Mouse (Mus musculus) hindbrain, embryonic 15.5 days (tissue): ENCODE results near the gene Fgfr2. TPM values are rescaled to one million over a fixed set of nuclear protein-coding genes. Genes with fewer than 3 reads are reported as not detected.
"Not testable (repeated sequence)": the region's sequence is repeated elsewhere in the genome, so short reads cannot be mapped to it uniquely, and the experiment has no call there.

Experiments
- ATAC-seq: fragments of 200-750 bp; cut with Nextera tagmentation; 2 replicates; pipeline ENCODE4 v1.8.0; 2017; ENCODE audit warnings: low read depth, moderate number of reproducible peaks, moderate TSS enrichment; ENCODE audit not compliant: low FRiP score
- H3K27ac ChIP-seq: fragments of 300-500 bp; sonication (generic); replicated peaks from 2 replicates; pipeline ENCODE4 v1.5.1; 2015; ENCODE audit warnings: mild to moderate bottlenecking, inconsistent platforms
- H3K27me3 ChIP-seq: fragments of 300-500 bp; sonication (generic); 2 replicates; pipeline ENCODE4 v1.6.1; 2015; ENCODE audit warnings: control low read depth, inconsistent platforms
- H3K36me3 ChIP-seq: fragments of 300-500 bp; sonication (generic); 2 replicates; pipeline ENCODE4 v1.6.1; 2015; ENCODE audit warnings: control low read depth, inconsistent platforms
- H3K4me1 ChIP-seq: fragments of 300-500 bp; sonication (generic); replicated peaks from 2 replicates; pipeline ENCODE4 v1.6.1; 2015; ENCODE audit warnings: control low read depth, inconsistent platforms
- H3K4me2 ChIP-seq: fragments of 300-500 bp; sonication (generic); 2 replicates; pipeline ENCODE4 v1.6.1; 2015; ENCODE audit warnings: moderate library complexity, mild to moderate bottlenecking, inconsistent platforms
- H3K4me3 ChIP-seq: fragments of 300-500 bp; sonication (generic); 2 replicates; pipeline ENCODE4 v1.5.1; 2015; ENCODE audit warnings: mild to moderate bottlenecking, inconsistent platforms
- H3K9ac ChIP-seq: fragments of 300-500 bp; sonication (generic); 2 replicates; pipeline ENCODE4 v1.6.1; 2015; ENCODE audit warnings: inconsistent platforms
- H3K9me3 ChIP-seq: fragments of 300-500 bp; sonication (generic); 2 replicates; pipeline ENCODE4 v1.6.1; 2016; ENCODE audit warnings: control low read depth, inconsistent platforms
- WGBS: fragments of 180-500 bp; shearing (Covaris S2); methylation state at CpG from one replicate; pipeline ENCODE4 v1.1.7; 2015; 5-methylcytosine and 5-hydroxymethylcytosine counted together
- polyA plus RNA-seq: library from polyadenylated mRNA; unstranded; fragments of >200 nt; fragmentation: Nextera tagmentation; extraction: Ambion mirVana; gene quantifications from 2 replicates; pipeline ENCODE4 v1.2.1, GENCODE M21; 2015

Gene Fgfr2
- polyA plus RNA-seq, 1 experiment from 2014 or later, result 28.5 TPM

DNA sequence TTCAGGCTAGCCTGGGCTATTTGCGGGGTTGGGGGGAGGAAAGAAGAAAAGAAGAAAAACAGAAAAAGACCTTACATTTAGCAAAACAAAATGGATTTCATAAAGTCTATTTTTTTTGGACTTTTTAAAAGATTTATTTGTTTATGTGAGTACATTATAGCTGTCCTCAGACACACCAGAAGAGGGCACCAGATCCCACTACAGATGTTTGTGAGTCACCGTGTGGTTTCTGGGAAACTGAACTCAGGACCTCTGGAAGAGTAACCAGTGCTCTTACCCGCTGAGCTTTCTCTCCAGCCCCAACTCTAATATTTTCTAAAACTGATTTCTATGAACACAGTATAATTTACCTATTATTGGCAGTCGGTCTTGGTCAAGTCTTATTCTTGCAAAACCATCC, 2588.0 kb downstream of the Fgfr2 start:
- ATAC-seq, result no peak
- H3K4me2 ChIP-seq, result no peak overlapping the region
- no peaks in the 10 kb centered on the region for H3K9me3 ChIP-seq
- H3K4me1 ChIP-seq, result 0 out of 2 replicates have a peak, but pooled peaks cover 6% of the 10 kb centered on the region
- 87% methylated on average over 4 of the region's 4 CpGs for WGBS
- H3K27ac ChIP-seq, result no peak overlapping the region
- no peak overlapping the region for H3K9ac ChIP-seq
- H3K4me3 ChIP-seq, result no peak overlapping the region
- peaks cover 43% of the 10 kb centered on the region for H3K36me3 ChIP-seq
- H3K27me3 ChIP-seq, result no peaks in the 10 kb centered on the region

DNA sequence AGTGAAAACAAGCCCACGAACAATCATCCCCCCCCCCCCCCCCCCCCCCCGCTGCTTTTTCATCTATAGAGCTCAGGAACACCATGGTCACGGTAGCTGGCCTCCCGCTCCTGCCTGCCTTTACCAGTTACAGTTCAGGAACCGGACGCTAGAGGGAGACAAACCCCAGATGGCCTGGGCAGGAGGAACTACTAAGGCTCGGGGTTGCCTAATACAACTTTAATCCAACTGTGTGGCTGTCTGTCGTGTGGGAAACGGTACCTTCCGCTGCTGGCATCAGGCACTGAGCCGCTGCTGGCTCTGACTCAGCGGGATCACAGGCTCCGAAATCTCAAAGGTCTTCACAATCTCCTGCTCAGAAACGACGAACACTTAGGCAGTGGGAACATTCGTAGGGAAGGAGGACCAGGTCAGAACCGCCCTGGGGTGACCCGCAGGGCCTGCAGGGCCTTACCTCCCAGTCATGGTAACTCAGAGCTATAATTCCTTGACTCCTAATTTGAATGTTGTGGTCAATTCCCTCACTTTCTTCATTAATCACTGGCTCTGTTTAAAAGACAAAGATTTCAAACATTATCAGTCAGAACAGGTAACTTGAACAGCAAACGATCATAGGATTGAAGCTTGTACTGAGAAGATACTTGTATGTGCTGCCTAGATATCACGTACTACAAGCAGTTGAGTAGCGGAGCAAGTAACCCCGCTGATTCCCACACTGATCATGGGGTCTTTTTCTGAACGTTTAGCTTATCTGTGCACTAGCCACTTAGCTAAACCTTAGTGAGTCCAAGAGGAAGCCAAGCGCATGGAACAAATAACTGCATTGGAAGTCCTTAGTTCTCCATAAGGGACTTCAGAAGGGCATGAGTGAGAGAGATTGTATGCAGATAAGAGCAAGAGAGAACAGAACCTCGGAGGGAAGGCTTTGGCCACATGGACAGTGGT, 2589.6 kb downstream of the Fgfr2 start:
- no peak overlapping the region for H3K4me3 ChIP-seq
- peaks cover 33% of the 10 kb centered on the region for H3K36me3 ChIP-seq
- no peaks in the 10 kb centered on the region for H3K27me3 ChIP-seq
- H3K9me3 ChIP-seq, result no peaks in the 10 kb centered on the region
- H3K9ac ChIP-seq, result no peak overlapping the region
- H3K27ac ChIP-seq, result no peak overlapping the region
- peak; percentile 79 for ATAC-seq
- WGBS, result 45% methylated on average over 25 of the region's 25 CpGs
- 0 out of 2 replicates have a peak, but pooled peaks cover 6% of the 10 kb centered on the region for H3K4me1 ChIP-seq
- no peak overlapping the region for H3K4me2 ChIP-seq

DNA sequence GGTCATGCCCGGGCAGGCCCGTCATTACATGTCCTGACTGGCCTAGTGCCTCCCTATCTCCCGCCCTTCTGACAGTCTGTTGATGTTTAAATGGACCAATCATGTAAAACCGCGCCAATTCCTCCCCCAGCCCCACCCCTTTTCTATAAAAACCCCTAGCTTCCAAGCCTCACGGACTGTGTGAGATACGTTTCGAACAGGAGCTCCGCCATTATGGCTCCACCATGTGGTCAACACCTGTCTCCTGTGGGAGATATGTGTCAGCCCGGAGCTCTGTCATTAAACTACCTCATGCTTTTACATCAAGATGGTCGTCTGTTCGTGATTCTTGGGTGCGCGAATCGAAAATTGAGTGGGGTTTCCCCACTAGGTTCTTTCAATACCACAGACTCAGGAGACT, 2592.0 kb downstream of the Fgfr2 start:
- H3K9me3 ChIP-seq, H3K4me3 ChIP-seq, H3K4me2 ChIP-seq, H3K9ac ChIP-seq, H3K4me1 ChIP-seq, H3K27me3 ChIP-seq, H3K27ac ChIP-seq, ATAC-seq: not testable (repeated sequence)
- H3K36me3 ChIP-seq, result peaks cover 15% of the 10 kb centered on the region; the same call in 1 of the 2 replicates
- WGBS, result 96% methylated on average over 15 of the region's 15 CpGs

DNA sequence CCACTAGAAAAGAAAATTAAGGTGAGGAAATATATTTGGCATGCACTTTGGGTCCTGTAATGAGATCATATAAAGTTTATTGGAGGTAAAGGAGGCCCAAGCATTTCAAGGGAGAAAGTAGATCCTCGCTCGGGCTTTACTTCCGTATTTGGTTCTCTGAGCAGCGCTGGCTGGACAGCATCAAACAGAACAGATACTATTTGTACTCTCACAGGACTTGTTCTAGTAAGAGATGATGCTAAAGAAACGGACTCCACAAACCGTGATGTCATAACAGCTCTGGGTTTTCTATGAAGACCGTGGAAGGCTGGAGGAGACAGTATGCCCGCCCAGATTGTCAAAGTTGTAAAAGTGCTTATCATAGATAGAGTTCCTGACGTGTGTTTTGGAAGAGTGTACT, 2595.8 kb downstream of the Fgfr2 start:
- no peak overlapping the region for H3K4me3 ChIP-seq
- no peaks in the 10 kb centered on the region for H3K9me3 ChIP-seq
- H3K36me3 ChIP-seq, result no peaks in the 10 kb centered on the region
- WGBS, result 88% methylated on average over 9 of the region's 9 CpGs
- ATAC-seq, result no peak
- no peak overlapping the region for H3K4me2 ChIP-seq
- H3K27me3 ChIP-seq, result no peaks in the 10 kb centered on the region
- H3K9ac ChIP-seq, result no peak overlapping the region
- no peaks in the 10 kb centered on the region for H3K4me1 ChIP-seq
- no peak overlapping the region for H3K27ac ChIP-seq

DNA sequence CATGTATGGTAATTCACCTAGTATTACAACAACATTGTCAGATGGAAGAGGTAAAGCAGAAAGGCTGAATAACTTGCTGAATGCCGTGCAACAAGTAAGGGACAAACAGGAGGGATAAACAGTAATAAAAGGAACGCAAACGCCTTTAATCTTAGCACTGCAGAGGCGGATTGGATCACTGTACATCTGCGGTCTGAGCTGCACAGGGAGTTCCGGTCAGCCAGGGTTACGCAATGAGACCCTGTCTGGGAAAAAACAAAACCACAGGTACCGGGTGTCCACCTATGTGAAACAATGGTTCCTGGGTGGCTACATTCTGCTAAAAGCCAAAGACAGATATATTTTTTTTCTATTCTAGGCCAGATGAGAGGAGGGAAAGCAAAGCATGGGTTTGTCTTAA, 2599.7 kb downstream of the Fgfr2 start:
- Histone ChIP-seq H3K4me1 (peaks cover 9% of the 10 kb centered on the region), H3K9me3 (no peaks in the 10 kb centered on the region), H3K9ac (no peak overlapping the region), H3K27me3 (no peaks in the 10 kb centered on the region), H3K36me3 (no peaks in the 10 kb centered on the region), H3K27ac (no peak overlapping the region), H3K4me3 (no peak overlapping the region), H3K4me2 (no peak overlapping the region)
- 93% methylated on average over 8 of the region's 8 CpGs for WGBS
- no peak for ATAC-seq

DNA sequence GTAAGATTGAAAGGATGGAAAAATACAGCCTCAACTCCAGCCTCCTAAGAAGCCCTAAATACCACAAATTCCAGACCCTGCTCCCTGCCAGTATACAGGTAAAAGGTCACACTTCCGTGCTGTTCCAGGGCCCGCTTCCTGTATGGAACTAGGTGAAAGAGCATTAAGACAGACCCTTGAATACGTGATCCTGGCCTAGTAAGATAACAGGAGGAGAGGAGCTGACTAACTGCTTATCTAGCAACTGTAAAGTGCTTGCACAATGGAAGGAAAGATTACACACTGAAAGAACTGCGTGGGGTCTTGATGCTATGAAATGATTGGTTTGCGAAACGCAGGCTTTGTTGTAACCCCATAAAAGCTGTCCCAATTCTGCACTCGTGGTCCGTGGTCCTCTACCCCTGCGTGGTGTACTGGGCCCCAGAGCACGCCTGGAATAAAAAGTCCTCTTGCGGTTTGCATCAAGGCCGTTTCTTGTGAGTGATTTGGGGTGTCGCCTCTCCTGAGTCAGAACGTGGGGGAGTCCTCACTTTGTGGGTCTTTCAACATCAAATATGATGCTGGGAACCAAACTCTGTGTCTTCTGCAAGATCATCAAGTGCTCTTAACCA, 2602.2 kb downstream of the Fgfr2 start:
- peaks cover 32% of the 10 kb centered on the region for H3K4me1 ChIP-seq
- H3K4me3 ChIP-seq, result no peak overlapping the region
- H3K9me3 ChIP-seq, result no peaks in the 10 kb centered on the region
- no peak overlapping the region for H3K9ac ChIP-seq
- peak overlapping the region; percentile 99; the same call in 1 of the 2 replicates for H3K27ac ChIP-seq
- H3K27me3 ChIP-seq, result no peaks in the 10 kb centered on the region
- WGBS, result 91% methylated on average over 14 of the region's 14 CpGs
- H3K4me2 ChIP-seq, result no peak overlapping the region
- no peaks in the 10 kb centered on the region for H3K36me3 ChIP-seq
- no peak for ATAC-seq

DNA sequence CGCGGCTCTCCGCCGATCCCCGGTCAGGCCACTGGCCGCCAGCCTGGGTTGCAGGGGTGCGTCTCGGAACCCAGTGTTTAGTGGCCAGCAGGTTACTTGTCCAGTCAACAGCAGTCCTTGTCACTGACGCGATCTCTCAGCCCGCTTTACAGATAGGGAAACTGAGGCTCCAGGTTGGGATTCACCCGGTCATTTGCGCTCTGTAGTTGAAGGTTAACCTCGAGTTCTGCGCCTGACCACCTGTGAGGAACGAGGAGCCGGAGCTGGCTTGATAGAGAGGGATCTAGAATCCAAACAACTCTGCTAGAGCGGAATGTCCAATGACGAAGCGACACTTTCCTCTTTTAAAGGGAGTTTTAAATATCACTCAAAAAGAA, 2603.1 kb downstream of the Fgfr2 start, which contains the start of gene Ate1:
Gene Ate1 (minus strand): TSS at position 321 of the 377 bp plus-strand sequence.
- no peaks in the 10 kb centered on the region for H3K27me3 ChIP-seq
- H3K9me3 ChIP-seq, result no peaks in the 10 kb centered on the region
- H3K27ac ChIP-seq, result peak within 1 kb of the TSS; percentile 99
- WGBS, result 17% methylated on average over 20 of the region's 20 CpGs
- H3K4me3 ChIP-seq, result peak within 1 kb of the TSS; percentile 99
- ATAC-seq, result no peak
- H3K36me3 ChIP-seq, result 0 out of 2 replicates have a peak, but pooled peaks cover 2% of the 10 kb centered on the region
- peak within 1 kb of the TSS; percentile 67 for H3K4me2 ChIP-seq
- H3K9ac ChIP-seq, result peak within 1 kb of the TSS; percentile 99
- H3K4me1 ChIP-seq, result peaks cover 33% of the 10 kb centered on the region

DNA sequence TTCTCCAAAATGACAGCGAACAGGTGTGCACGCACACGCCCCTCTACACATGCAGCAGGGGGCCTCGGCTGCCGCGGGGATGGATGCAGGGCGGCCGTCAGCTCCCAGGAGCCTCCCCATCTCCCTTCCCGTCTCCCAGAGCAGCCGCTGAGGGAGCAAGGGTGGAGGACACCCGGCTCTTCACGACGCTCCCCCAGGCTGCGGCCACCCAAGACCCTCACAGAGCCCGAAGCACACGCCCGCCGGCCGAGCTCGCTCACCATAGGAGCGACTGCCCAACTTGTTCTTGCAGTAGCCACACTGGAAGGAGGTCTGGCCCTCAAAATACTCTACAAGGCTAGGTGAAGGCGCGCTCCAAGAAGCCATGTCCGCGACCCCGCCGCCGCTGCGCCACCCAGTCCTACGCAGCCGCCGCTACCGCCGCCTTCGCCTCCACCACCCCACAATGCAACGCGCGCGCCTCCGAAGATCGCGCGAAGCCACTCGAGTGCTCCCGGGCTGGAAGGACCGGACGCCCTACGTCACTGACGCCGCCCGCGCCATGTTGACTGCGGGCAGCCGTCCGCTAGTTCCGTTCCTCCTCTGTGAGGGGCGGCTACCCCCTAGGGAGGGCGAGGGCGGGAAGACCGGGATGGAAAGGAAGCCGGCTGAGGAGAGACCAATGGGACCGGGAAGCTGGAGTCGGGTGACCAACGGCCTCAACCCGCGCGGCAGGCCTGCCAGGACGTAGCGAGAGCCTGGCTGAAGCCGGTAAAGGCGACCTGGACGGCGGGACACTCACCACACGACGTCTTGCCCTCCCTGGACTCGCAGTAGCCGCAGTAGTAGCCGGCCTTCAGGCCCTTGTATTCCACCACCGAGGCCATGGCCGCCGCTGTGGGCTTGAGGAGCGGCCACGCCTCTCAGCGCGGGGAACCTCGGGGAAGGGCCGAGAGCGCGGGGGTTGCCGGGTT, 2603.8 kb downstream of the Fgfr2 start:
- peak overlapping the region; percentile 67 for H3K4me2 ChIP-seq
- 0 out of 2 replicates have a peak, but pooled peaks cover 4% of the 10 kb centered on the region for H3K36me3 ChIP-seq
- H3K4me1 ChIP-seq, result peaks cover 33% of the 10 kb centered on the region
- peak; percentile 98 for ATAC-seq
- H3K9me3 ChIP-seq, result no peaks in the 10 kb centered on the region
- no peaks in the 10 kb centered on the region for H3K27me3 ChIP-seq
- H3K9ac ChIP-seq, result peak overlapping the region; percentile 99
- H3K27ac ChIP-seq, result peak overlapping the region; percentile 99
- peak overlapping the region; percentile 99 for H3K4me3 ChIP-seq
- WGBS, result under 1% methylated on average over 90 of the region's 90 CpGs

DNA sequence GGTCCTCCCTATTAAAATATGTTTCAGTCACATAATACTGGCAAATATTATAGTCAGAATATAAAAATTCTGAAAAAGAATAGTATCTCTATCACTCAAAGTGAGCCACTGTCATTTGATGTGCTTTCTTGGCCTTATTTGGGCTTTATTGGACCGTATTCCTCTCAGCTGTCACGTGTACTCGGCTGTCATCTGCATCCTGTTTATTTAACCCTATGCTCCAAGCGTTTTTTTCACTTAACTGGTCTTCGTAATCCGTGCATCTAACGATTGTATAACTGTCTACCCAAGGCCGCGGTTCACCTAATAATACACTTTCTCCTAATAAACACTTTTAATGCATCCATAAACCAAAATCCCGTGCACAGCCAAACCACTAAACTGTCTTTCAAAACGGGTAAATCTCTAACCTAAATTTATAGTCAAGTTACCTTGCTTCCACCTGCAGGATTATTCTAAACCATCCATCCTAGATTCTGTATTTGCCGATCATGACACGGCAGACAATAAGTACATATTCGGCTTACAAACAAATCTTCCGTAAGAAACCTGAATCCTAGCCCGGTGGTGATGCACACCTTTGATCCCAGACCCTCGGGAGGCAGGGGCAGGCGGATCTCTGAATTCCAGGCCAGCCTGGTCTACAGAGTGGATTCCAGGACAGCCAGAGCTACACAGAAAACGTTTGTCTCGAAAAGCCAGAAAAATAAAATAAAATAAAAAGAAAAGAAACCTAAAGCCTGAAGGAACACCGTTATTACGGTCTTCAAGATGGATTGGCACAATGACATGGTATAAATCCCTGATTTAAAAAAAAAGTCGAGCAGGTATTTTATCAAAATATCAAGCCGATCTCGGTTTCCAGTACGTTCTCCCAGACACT, 2604.7 kb downstream of the Fgfr2 start:
- peak overlapping the region; percentile 99 for H3K9ac ChIP-seq
- H3K27me3 ChIP-seq, result no peaks in the 10 kb centered on the region
- WGBS, result 41% methylated on average over 26 of the region's 26 CpGs
- ATAC-seq, result no peak
- H3K9me3 ChIP-seq, result no peaks in the 10 kb centered on the region
- peak overlapping the region; percentile 99 for H3K4me3 ChIP-seq
- peaks cover 7% of the 10 kb centered on the region; the same call in 1 of the 2 replicates for H3K36me3 ChIP-seq
- H3K4me2 ChIP-seq, result peak overlapping the region; percentile 67
- peaks cover 33% of the 10 kb centered on the region for H3K4me1 ChIP-seq
- H3K27ac ChIP-seq, result peak overlapping the region; percentile 99

DNA sequence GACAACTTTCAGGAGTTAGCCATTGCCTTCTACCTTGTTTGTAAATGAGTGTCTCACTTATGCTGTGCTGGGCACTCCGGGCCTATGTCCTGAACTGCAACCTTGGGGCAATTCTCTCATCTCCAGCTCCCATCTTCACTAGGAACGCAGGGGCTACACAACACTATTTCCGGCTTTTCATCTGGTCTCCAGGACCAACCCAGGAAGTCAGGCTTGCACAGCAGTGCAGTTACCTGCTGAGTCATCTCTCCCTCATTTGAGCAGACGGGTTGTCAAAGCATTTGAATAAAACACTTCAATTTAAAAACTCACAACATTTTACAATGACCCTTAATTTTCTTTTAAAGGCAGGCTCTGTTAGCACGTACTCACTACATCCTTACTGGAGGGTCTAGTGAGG, 2612.9 kb downstream of the Fgfr2 start:
- ATAC-seq, result no peak
- no peaks in the 10 kb centered on the region for H3K9me3 ChIP-seq
- no peak overlapping the region for H3K9ac ChIP-seq
- no peak overlapping the region for H3K4me2 ChIP-seq
- H3K27me3 ChIP-seq, result no peaks in the 10 kb centered on the region
- no peak overlapping the region for H3K4me3 ChIP-seq
- 94% methylated on average over 5 of the region's 5 CpGs for WGBS
- no peak overlapping the region for H3K27ac ChIP-seq
- H3K36me3 ChIP-seq, result peaks cover 63% of the 10 kb centered on the region
- H3K4me1 ChIP-seq, result no peaks in the 10 kb centered on the region

DNA sequence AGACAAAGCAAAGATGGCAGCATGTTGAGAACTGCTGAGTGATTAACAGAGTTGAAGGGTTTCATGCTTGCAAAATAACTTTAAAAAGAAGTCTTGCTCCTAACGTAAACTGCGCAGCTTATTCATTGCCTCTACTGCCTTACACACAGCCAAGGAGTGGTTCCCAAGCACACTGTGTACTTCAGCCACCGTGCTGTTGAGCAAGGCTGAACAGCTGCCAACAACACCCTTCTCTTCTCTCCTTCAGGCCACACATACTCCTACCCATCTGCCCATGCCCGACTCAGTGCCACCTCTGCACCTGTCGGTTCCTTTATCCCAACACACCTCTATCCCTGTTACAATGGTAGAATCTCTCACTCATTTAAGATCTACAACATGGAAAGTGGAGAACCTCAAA, 2620.1 kb downstream of the Fgfr2 start:
- no peak overlapping the region for H3K9ac ChIP-seq
- no peak overlapping the region for H3K27ac ChIP-seq
- no peak for ATAC-seq
- H3K4me1 ChIP-seq, result no peaks in the 10 kb centered on the region
- peaks cover 57% of the 10 kb centered on the region for H3K36me3 ChIP-seq
- no peak overlapping the region for H3K4me2 ChIP-seq
- no peaks in the 10 kb centered on the region for H3K27me3 ChIP-seq
- no peaks in the 10 kb centered on the region for H3K9me3 ChIP-seq
- WGBS, result 97% methylated on average over 5 of the region's 5 CpGs
- H3K4me3 ChIP-seq, result no peak overlapping the region
